Mouse (Mus musculus) neural tube, embryonic 14.5 days (tissue): ENCODE data around the gene Wbp2. TPM values are rescaled to one million over a fixed set of nuclear protein-coding genes. Genes with fewer than 3 reads are reported as not detected.

ENCODE experiments used
- ATAC-seq: fragments of 200-750 bp; cut with Nextera tagmentation; 2 replicates; pipeline ENCODE4 v1.8.0; 2017; ENCODE audit warnings: low read depth, mild to moderate bottlenecking, moderate TSS enrichment, moderate library complexity
- H3K27ac ChIP-seq: fragments of 300-500 bp; sonication (generic); 2 replicates; pipeline ENCODE4 v1.5.1; 2014; ENCODE audit warnings: low read depth, mild to moderate bottlenecking, control low read depth, low read length, moderate library complexity, mixed read lengths
- H3K27me3 ChIP-seq: fragments of 300-500 bp; sonication (generic); 2 replicates; pipeline ENCODE4 v1.6.1; 2014; ENCODE audit warnings: low read length; ENCODE audit not compliant: control insufficient read depth, insufficient read depth
- H3K36me3 ChIP-seq: fragments of 300-500 bp; sonication (generic); 2 replicates; pipeline ENCODE4 v1.6.1; 2014; ENCODE audit warnings: low read length, mixed read lengths; ENCODE audit not compliant: control insufficient read depth, insufficient read depth
- H3K4me1 ChIP-seq: fragments of 300-500 bp; sonication (generic); 2 replicates; pipeline ENCODE4 v1.6.1; 2014; ENCODE audit warnings: low read length; ENCODE audit not compliant: control insufficient read depth, insufficient read depth
- H3K4me2 ChIP-seq: fragments of 300-500 bp; sonication (generic); 2 replicates; pipeline ENCODE4 v1.6.1; 2014; ENCODE audit warnings: mild to moderate bottlenecking, low read depth, low read length, control low read depth
- H3K4me3 ChIP-seq: fragments of 300-500 bp; sonication (generic); 2 replicates; pipeline ENCODE4 v1.5.1; 2014; ENCODE audit warnings: low read depth, low read length, control low read depth, mixed read lengths
- H3K9ac ChIP-seq: fragments of 300-500 bp; sonication (generic); replicated peaks from 2 replicates; pipeline ENCODE4 v1.6.1; 2014; ENCODE audit warnings: low read depth, mild to moderate bottlenecking, control low read depth, low read length, mixed read lengths
- H3K9me3 ChIP-seq: fragments of 300-500 bp; sonication (generic); 2 replicates; pipeline ENCODE4 v1.6.1; 2016; ENCODE audit warnings: low read length; ENCODE audit not compliant: control insufficient read depth
- WGBS: fragments of 180-500 bp; shearing (Covaris S2); extraction: QIAGEN DNeasy Blood & Tissue Kit; methylation state at CpG from one replicate; pipeline ENCODE4 v1.1.7; 2014; 5-methylcytosine and 5-hydroxymethylcytosine counted together
- polyA plus RNA-seq: library from polyadenylated mRNA; unstranded; fragments of >200 nt; fragmentation: Nextera tagmentation; extraction: Ambion mirVana; gene quantifications from 2 replicates; pipeline ENCODE4 v1.2.1, GENCODE M21; 2014

The Wbp2 gene
- polyA plus RNA-seq, 1 experiment from 2014 or later = 177 TPM

DNA sequence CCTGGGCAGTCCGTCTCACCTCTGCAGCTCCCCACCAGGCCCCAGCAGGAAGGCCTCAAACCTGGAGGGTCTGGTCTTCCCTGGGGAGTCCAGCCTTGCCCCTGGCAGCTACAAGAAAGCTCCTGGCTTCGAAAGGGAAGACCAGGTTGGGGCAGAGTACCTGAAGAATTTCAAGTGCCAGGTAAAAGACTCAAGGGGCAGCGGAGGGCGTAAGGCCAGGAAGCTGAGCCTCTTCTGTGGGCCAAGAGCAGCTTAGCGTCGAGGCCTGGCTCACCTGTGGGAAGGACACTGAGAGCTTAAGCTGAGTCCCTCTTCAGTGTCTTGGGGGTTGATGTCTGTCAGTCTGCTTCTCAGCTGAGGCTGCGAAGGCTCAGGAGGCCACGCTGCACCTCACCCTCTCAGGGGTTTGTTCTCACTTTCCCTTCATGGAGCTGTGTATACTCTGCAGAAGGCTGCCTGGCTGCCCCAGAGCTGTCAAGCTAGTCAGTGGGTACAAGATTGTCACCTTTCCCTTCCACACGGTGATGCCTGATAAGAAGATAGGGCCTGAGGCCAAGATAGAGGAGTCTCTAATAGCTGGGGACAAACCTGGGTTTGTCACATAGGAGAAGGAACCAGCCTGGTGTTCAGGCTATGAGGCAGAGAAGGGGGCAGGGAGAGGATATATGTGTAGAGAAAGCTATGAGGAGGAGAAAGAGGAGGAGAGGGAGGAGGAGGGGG is 33.1 kb downstream of the Wbp2 start:
- Histone ChIP-seq H3K36me3 (peaks cover 73% of the 10 kb centered on the region), H3K27ac (no peak overlapping the region), H3K27me3 (no peaks in the 10 kb centered on the region), H3K9me3 (no peaks in the 10 kb centered on the region), H3K4me2 (no peak overlapping the region), H3K4me3 (no peak overlapping the region), H3K9ac (no peak overlapping the region), H3K4me1 (no peaks in the 10 kb centered on the region)
- 98% methylated on average over 9 of the region's 9 CpGs for WGBS
- no peak for ATAC-seq

DNA sequence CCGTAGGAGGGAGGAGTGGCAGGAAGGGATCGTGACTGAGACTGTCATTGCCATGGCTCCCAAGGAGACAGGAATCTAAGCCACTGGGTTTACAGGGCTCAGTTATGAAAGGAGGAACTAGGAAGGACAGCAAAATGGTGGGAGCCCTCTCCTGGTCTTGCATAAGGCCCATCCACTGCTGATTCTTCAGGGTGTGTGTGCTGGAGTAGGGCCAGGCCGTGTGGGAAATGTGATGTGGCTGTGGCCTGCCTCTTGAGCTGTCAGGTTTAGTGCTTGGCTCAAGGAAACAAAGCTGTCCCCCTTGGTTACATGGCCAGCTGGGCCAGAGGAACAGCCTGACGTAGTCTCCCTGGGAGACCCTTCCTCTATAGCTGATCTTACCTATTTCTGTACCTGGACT is 36.6 kb downstream of the Wbp2 start:
- 88% methylated on average over 4 of the region's 4 CpGs for WGBS
- H3K9me3 ChIP-seq = no peaks in the 10 kb centered on the region
- no peak overlapping the region for H3K9ac ChIP-seq
- no peaks in the 10 kb centered on the region for H3K4me1 ChIP-seq
- peaks cover 47% of the 10 kb centered on the region for H3K36me3 ChIP-seq
- H3K27me3 ChIP-seq = no peaks in the 10 kb centered on the region
- no peak overlapping the region for H3K4me2 ChIP-seq
- no peak overlapping the region for H3K4me3 ChIP-seq
- ATAC-seq = no peak
- no peak overlapping the region for H3K27ac ChIP-seq

DNA sequence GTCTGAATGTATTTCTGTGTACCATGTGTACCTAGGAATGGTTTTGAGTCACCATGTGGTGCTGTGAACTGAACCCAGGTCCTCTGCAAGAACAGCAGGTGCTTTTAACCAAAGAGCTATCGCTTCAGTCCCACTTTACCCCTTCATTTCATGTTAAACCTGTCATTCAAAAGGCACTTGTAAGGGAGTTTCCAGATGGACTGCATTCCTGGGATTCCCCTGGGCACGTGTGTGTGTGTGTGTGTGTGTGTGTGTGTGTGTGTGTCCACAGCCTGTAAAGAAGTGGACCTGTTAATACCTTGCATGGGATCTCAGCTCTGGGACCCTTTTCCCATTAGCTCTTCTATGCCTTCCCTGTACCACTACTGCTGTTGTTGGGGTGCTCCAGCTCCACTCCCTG is 37.2 kb downstream of the Wbp2 start:
- H3K4me2 ChIP-seq = no peak overlapping the region
- H3K4me1 ChIP-seq = no peaks in the 10 kb centered on the region
- H3K27me3 ChIP-seq = no peaks in the 10 kb centered on the region
- no peak overlapping the region for H3K4me3 ChIP-seq
- 98% methylated on average over 2 of the region's 2 CpGs for WGBS
- H3K36me3 ChIP-seq = peaks cover 42% of the 10 kb centered on the region
- no peak overlapping the region for H3K9ac ChIP-seq
- no peak overlapping the region for H3K27ac ChIP-seq
- ATAC-seq = no peak
- H3K9me3 ChIP-seq = no peaks in the 10 kb centered on the region

DNA sequence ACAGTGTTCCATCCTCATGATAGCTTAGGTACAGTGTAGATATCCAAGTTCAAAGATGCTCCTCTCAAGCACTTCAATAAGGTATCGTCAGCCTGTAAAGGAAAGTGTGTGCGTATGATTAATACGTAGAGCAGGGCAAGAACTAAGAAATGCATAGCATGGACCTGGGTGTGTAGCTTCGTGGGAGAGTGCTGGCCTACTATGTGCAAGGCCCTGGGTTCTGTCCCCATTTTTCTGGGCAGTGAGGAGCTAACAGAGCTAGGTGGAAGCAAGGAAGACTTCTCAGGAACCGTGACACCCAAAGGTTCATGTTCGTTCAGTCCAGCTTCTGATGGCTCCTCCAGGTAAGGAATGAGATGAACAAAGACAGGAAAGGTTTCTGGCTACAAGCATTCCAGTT is 41.6 kb downstream of the Wbp2 start:
- 95% methylated on average over 6 of the region's 6 CpGs for WGBS
- Histone ChIP-seq H3K9me3 (no peaks in the 10 kb centered on the region), H3K4me1 (no peaks in the 10 kb centered on the region), H3K36me3 (peaks cover 19% of the 10 kb centered on the region), H3K9ac (no peak overlapping the region), H3K27me3 (no peaks in the 10 kb centered on the region), H3K4me3 (no peak overlapping the region), H3K4me2 (no peak overlapping the region), H3K27ac (no peak overlapping the region)
- no peak for ATAC-seq

DNA sequence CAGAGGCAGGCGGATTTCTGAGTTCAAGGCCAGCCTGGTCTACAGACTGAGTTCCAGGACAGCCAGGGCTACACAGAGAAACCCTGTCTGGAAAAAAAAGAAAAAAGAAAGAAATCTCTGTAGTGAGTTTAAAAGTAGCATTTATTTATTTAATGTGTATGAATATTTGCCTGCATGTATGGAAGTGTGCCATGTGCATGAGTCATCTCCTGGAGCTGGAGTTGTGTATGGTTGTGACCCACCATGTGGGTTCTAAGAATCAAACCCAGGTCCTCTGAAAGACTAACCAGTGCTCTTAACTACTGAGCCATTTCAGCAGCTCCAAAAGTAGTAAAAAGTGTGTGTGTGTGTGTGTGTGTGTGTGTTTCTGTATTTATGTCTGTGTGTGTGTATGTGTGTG is 43.5 kb downstream of the Wbp2 start:
- WGBS = 96% methylated on average over 1 of the region's 1 CpGs
- Histone ChIP-seq H3K9me3 (no peaks in the 10 kb centered on the region), H3K27ac (no peak overlapping the region), H3K27me3 (no peaks in the 10 kb centered on the region), H3K4me3 (no peak overlapping the region), H3K9ac (no peak overlapping the region), H3K4me1 (no peaks in the 10 kb centered on the region), H3K36me3 (peaks cover 11% of the 10 kb centered on the region; the same call in 1 of the 2 replicates), H3K4me2 (no peak overlapping the region)
- ATAC-seq = no peak

DNA sequence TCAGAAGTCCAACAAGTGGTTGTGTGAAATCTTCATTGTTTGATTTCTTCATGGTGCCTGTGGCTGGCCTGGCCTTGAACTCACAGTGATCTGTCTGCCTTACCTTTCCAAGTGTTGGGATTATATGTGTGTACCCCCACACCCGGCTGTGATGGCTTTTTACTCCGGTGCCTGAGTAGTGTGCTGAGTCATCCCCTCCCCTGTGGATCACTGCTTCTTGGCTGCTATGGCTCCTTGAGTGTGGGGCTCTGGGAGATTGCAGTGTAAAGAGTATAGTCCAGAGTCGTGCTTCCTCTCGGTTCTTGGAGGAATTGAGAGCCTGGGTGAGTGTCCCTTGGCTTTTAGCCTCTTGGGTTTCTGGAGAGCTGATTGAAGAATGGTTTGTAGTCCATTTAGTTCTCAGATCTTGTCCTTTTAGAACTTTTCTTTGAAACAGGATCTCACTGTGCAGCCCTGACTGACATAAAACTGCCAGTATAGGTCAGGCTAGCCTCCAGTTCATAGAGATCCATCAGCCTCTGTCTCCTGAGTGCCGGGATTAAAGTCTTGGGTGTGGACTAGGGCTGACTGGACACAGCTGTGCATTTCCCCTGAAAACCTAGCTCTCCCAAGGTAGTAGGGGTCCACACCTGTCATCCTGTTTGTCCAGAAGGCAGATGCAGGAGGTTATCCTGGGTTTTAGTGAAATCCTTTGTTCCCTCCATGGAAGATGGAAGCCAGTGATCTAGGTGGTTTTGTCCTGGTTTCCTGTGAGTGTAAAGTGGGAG is 44.2 kb downstream of the Wbp2 start:
- Histone ChIP-seq H3K36me3 (peaks cover 11% of the 10 kb centered on the region; the same call in 1 of the 2 replicates), H3K4me1 (no peaks in the 10 kb centered on the region), H3K27me3 (no peaks in the 10 kb centered on the region), H3K4me2 (no peak overlapping the region), H3K9ac (no peak overlapping the region), H3K9me3 (no peaks in the 10 kb centered on the region), H3K27ac (no peak overlapping the region), H3K4me3 (no peak overlapping the region)
- ATAC-seq = no peak
- 89% methylated on average over 5 of the region's 5 CpGs for WGBS

DNA sequence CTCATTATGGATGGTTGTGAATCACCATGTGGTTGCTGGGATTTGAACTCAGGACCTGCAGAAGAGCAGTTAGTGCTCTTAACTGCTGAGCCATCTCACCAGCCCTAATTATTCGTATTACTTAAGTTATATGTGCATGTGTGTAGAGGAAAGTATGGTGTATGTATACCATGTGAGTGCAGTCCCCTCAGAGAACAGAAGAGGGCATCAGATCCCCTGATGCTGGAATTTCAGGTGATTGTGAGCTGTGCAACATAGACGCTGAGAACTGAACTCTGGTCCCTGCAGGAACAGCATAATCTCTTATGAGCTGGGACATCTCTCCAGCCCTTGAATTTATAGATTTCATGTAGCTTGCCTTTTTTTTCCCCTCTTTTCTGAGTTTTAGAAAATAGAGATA is 45.0 kb downstream of the Wbp2 start:
- Histone ChIP-seq H3K4me3 (no peak overlapping the region), H3K36me3 (peaks cover 11% of the 10 kb centered on the region; the same call in 1 of the 2 replicates), H3K27ac (no peak overlapping the region), H3K9ac (no peak overlapping the region), H3K4me1 (no peaks in the 10 kb centered on the region), H3K27me3 (no peaks in the 10 kb centered on the region), H3K9me3 (no peaks in the 10 kb centered on the region), H3K4me2 (no peak overlapping the region)
- 100% methylated on average over 2 of the region's 2 CpGs for WGBS
- ATAC-seq = no peak

DNA sequence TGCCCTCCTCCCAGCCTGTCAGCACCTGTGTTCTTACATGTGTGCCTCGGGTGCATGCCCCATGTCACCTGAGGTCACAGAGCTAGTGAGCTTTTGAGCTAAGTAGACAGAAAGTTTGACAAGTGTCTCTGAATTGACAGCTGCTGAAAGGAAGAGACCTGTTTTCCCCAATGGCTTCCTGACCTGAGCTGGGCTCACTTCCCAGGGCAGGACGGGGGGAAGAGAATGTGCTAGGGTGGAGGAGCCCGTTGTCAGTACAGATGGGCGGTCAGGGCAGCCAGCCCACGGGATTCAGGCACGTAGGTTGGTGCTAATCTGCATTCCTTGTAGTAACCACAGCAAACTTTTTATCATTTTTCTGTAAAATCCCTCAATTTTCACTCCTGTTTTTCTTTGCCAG is 46.2 kb downstream of the Wbp2 start:
- H3K9me3 ChIP-seq = no peaks in the 10 kb centered on the region

DNA sequence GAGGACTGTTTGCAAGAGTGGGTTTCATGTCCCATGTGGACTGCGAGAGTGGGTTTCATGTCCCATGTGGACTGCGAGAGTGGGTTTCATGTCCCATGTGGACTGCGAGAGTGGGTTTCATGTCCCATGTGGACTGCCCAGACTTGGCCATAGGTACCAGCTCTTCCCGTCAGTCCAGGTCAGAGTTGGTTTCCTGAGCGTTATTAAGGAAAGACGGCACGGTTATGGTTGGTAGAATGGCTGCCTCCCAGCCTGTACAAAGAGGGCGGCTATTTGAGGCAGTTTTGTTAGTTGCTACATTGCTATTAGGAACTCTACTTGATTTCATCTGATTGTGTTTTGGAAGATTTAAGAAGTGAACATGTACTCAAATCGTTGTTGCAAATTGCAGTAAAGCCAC is 49.0 kb downstream of the Wbp2 start:
- Histone ChIP-seq H3K4me2 (no peak overlapping the region), H3K27me3 (no peaks in the 10 kb centered on the region), H3K36me3 (peaks cover 8% of the 10 kb centered on the region; the same call in 1 of the 2 replicates), H3K4me1 (no peaks in the 10 kb centered on the region), H3K9me3 (no peaks in the 10 kb centered on the region), H3K27ac (no peak overlapping the region), H3K9ac (no peak overlapping the region), H3K4me3 (no peak overlapping the region)
- no peak for ATAC-seq
- 95% methylated on average over 9 of the region's 9 CpGs for WGBS

More for the DNA sequence above, 46.2 kb downstream of the Wbp2 start:
- ATAC-seq = no peak
- Histone ChIP-seq H3K9ac (no peak overlapping the region), H3K4me3 (no peak overlapping the region), H3K4me1 (no peaks in the 10 kb centered on the region), H3K27me3 (no peaks in the 10 kb centered on the region), H3K36me3 (peaks cover 10% of the 10 kb centered on the region; the same call in 1 of the 2 replicates), H3K4me2 (no peak overlapping the region), H3K27ac (no peak overlapping the region)
- WGBS = 90% methylated on average over 6 of the region's 6 CpGs
